Mouse (Mus musculus) Muller cell, postnatal 12 days (primary cell): ENCODE measurements around the gene Dnajc3.
"Not testable (repeated sequence)": the region's sequence is repeated elsewhere in the genome, so short reads cannot be mapped to it uniquely, and the experiment has no call there.

Source experiments
- DNase-seq: peaks from one replicate; pipeline ENCODE4 v3.0.0-alpha.2; 2015; ENCODE audit errors: inconsistent ontology term

The Dnajc3 gene

DNA sequence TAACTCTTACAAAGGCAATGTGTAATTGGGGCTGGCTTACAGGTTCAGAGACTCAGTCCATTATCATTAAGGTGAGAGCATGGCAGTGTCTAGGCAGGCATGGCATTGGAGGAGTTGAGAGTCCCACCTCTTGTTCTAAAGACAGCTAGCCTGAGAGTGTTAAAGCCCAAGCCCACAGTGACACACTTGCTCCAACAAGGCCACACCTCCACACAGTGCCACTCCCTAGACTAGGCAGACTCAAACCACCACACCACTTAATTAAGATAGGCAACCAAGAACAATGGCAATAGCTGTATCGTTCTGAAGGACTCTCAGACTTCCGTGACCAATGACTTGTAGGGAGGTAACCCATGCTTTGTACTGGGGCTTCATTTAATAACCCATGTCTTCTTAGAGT is 7.0 kb upstream of the Dnajc3 start:
- no peak for DNase-seq

GRCm38 (mm10) chr14:118931181-118931580 is 6.6 kb upstream of the Dnajc3 start:
- no peak for DNase-seq

GRCm38 (mm10) chr14:118932956-118933355 is 4.8 kb upstream of the Dnajc3 start:
- DNase-seq: no peak

GRCm38 (mm10) chr14:118934686-118935085 is 3.1 kb upstream of the Dnajc3 start:
- DNase-seq: no peak

- DNase-seq: no peak
These were observed 1.5 kb upstream of the Dnajc3 start for GRCm38 (mm10) chr14:118936236-118936635.

DNA sequence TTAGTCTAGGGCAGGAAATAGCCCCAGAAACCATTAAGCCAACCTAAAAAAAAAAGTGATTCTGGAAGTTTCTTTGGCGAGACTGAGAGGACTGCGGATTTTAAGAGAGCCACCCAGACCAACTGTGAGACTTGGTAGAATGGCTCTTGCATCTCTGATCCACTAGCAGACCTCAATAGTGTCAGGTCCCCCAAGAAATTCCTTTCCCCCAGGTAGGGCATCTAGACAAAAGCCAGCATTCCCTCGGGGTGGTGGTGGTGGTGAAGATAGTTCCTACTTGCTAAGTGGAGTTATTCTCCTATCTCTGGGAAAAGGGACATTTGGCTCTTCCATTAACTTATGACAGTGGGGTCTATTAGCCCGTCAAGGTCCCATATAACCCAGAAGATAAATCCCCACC is 824 bp upstream of the Dnajc3 start:
- DNase-seq: no peak

GRCm38 (mm10) chr14:118938551-118938950 is 775 bp downstream of the Dnajc3 start:
- peak; percentile 68 for DNase-seq

GRCm38 (mm10) chr14:118940796-118941495 is 3.2 kb downstream of the Dnajc3 start:
- no peak for DNase-seq

- DNase-seq: no peak
These were observed 4.3 kb downstream of the Dnajc3 start for GRCm38 (mm10) chr14:118942076-118942475.

DNA sequence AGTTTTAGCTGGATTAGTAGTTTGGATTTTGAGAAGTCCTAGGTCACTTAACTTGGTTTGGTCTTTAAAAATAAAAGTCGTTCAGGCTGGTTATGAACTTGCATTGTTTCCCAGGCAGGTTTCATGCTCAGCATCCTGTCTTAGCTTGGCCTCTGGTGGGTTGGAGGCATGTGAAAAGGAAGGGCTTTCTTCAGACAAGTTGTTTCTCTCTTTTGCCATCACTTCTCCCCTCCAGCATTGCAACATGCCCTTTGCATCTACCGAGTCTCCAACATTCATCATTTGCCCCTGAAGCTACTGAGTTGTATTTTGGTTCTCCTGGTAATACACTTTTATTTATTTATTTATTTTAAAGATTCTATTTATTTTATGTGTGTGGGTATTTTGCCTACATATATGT is 6.9 kb downstream of the Dnajc3 start:
- no peak for DNase-seq

GRCm38 (mm10) chr14:118948841-118949240 is 11.1 kb downstream of the Dnajc3 start:
- no peak for DNase-seq

DNA sequence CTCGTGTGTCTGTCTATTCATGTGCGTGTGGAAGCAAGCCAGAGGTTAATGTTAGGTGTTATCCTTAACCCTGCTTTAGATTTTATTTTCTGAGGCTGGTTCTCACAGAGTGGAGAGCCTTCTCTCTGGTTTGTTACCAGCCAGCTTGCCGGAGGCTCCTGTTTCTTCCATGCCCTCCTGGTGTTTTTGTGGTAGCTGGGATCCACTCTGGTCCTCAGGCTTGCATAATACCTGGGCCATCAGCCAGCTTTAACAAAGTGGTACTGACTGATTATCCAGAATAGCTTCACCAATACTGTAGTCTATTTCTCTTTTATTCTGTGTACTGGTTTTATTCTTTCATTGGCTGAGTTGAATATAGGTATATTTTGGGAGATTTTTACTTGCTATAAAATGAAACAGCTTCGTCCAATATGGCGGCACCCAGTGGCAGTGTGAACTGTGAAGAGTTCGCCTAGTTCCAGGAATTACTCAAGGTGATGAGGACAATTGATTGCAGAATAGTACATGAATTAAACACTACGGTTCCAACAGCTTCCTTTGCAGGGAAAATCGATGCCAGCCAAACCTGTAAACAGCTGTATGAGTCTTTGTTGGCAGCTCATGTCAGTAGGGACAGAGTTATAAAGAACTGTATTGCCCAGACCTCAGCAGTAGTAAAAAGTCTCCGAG is 14.3 kb downstream of the Dnajc3 start:
- DNase-seq: peak; percentile 21

DNA sequence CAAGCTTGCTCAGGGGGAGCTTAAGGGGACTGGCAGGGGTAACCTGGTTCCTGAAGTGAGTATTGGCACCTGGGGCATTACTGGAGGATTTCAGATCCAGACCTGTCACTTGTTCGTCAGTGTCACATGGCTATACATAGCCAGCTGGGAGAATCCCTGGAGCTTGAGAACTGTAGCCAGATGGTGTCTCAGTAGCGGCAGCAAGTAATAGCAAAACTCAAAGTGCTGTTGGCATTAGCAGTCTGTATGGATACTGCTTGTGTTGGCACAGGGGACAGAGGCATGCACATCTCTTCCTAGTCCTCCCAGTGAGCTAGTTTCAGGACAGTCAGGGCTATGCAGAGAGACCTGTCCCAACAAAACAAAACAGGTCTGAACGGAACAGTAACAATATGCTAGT is 20.2 kb downstream of the Dnajc3 start:
- DNase-seq: no peak

- no peak for DNase-seq
These were observed 27.7 kb downstream of the Dnajc3 start for GRCm38 (mm10) chr14:118965356-118966000.

- no peak for DNase-seq
These were observed 29.9 kb downstream of the Dnajc3 start for GRCm38 (mm10) chr14:118967646-118968045.

DNA sequence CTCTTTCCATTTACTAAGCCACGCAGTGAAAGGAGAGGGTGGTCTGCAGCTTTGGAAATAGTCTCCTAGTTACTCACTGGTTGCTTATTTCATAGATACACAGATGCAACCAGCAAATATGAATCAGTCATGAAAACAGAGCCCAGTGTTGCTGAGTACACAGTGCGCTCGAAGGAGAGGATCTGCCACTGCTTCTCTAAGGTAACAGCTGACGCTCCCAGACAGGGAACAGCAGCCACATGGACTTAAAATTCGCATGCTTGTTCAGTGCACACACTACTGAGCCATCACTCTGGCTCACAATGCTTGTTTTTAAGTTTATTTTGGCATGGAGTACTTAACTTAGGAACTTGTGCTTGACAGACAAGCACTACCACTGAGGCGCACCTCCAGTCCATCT is 34.5 kb downstream of the Dnajc3 start:
- no peak for DNase-seq

- DNase-seq: no peak
These were observed 39.5 kb downstream of the Dnajc3 start for GRCm38 (mm10) chr14:118977136-118977816.

GRCm38 (mm10) chr14:118979571-118980325 is 42.0 kb downstream of the Dnajc3 start:
- no peak for DNase-seq

DNA sequence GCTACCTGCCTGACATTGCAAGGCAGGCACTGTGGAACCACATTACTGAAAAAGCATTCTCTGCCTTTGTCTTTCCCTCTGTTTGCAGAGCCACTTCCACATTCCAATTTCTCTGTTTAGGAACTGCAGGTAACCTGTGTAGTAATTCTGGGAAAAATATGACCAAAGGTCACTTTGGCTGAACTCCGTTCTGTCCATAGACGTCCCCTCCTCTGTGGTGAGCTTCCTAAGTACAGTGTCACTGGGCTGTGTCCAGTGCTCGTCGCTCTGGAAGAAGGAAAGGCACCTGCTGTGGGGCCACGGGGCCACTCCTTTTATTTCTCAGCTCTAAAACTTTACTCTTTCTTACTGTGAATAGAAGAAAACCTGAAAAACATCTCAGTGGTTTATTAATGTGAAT is 42.6 kb downstream of the Dnajc3 start:
- DNase-seq: no peak

GRCm38 (mm10) chr14:118980890-118981289 is 43.1 kb downstream of the Dnajc3 start:
- no peak for DNase-seq

DNA sequence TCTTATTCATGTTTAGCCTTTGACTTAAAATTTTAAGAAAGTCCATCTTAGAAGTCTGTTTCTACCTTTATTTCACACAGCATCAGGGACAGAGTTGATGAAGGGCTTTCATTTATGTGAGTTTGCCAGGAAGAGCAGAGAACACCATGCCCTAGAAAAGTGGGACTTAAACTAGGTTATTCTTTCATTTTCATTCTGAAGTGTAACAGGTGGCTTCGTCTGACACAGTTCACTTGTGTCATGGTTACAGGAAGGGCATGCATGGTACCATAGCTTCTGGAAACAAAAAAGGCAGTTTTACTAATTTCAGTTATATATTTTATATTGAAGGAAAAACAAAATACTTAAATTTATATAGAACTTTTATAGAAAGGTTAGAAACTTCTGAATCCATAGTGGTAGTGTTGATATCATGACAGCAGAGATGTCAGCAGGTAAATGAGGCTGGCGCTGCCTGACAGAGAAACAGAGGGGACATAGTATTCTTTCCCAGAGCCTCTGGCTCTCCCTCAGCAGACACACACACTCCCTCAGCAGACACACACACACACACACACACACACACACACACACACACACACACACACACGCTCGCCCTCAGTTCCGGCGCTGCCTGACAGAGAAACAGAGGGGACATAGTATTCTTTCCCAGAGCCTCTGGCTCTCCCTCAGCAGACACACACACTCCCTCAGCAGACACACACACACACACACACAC is 44.1 kb downstream of the Dnajc3 start:
- DNase-seq: not testable (repeated sequence)
